Mouse (Mus musculus): ENCODE data around the gene Dppa2.

The Dppa2 gene

DNA sequence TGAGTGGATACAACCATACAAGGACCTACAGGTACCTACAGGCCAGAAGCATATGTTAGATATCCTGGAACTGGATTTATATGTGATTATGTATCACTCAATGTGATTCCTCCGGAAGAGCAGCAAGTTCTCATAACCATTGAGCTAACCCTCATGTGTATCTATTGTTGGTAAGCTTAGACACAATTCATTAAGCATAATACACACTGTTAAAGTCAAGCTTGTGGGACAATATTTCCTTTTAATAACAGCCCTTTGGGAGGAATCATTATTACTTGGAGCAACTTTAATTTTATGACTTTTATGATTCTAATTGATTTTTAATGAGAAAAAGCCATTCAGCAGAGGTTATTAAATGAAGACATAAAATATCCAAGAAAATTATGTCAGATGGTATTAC, 43.5 kb downstream of the Dppa2 start:
- no peak for DNase-seq

DNA sequence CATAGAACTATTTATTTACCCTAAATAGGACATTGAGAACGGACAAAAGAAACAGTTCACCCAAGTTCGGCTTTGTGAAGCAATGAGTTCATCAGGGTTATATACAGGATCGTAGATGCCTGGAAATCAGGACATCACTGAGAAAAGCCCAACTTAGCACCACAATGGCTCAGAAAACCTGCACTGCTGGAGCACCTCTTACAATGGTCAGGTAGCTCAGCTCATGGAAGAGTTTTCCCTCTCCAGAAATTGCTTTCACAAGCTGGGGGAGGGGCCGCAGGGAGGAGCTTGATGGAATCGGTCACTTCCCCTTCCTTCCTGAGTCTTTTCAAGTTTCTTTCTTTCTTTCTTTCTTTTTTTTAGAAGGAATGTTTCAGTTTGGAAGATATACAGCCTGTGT, 52.0 kb downstream of the Dppa2 start:
- DNase-seq = no peak

DNA sequence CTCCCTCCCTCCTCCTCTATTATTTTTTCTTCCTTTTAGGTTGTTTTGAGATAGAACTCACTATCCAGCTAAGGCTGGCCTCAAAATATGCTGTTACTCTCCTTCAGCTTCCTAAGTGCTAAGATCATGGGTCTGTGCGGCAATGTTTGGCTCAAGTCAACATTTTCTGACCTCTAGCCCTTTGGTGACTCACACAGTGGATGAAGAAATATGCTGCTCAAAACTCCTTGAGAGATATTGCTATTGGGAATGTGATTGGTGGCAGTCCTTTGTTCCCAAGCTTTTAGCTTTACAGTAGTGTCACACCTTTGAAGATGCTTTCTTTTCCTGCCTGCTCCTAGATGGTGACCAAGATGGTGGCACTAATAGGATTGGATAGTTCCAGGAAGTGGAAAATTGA, 52.7 kb downstream of the Dppa2 start:
- no peak for DNase-seq

DNA sequence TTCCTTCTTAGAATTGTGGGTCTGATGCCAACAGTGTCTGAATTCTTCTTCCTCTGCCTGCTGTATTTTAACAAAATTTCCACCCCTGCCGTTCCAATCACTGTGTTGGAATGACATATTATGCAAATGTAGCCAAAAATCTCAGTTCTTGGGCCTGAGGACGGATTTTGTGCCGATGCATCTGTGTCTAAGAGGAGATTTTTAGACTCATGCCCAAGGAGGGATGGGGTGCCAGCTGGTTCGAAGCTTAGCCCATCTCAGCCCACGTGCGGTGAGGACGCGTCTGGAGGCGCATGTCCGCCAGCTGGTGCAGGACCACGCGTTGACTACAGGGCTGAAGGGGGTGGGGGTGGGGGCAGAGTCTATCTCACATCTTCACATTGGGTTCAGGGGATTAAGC, 57.2 kb downstream of the Dppa2 start:
- no peak for DNase-seq

DNA sequence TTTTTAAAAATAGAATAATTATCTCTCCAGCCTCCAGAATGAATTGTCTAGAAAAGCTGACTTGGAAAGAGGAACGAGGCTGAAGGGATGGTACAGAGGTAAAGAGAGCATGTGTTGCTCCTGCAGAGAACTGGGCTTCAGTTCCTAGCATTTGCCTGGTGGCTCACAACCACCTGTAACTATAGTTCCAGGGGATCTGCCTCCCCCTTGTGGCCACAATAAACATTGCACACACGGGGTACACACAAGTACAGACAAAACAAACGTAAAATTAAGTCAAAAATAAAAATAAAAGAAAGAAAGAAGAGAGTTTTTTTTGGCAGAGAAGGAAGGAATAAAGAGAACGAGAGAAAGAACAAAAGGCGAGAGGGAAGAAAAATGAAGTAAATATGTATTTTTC, 63.1 kb downstream of the Dppa2 start:
- no peak for DNase-seq

DNA sequence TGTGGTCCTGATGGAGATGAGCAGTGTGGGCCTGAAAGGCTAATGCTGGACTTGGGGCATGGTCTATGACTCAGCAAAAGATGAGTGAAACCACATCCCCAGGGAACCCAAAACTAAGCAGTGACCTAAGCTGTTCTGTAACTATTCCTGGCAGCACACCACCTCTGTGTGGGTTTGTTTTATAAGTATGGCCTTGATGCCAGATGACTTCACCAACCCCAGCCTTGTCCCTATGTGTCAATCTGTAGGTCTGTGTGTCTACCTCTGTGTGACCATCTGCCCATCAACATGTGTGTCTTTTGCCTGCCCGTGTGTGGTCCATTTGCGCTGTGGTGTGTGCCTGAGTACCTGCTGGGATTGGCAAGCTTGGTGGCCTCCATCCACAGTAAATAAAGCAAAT, 64.4 kb downstream of the Dppa2 start:
- DNase-seq = no peak
